Mouse (Mus musculus) hindbrain, embryonic 11.5 days (tissue): ENCODE data around the gene Arhgap10. TPM values are rescaled to one million over a fixed set of nuclear protein-coding genes. Genes with fewer than 3 reads are reported as not detected.

Source experiments
- ATAC-seq: fragments of 200-750 bp; cut with Nextera tagmentation; 2 replicates; pipeline ENCODE4 v1.8.0; 2017; ENCODE audit warnings: mild to moderate bottlenecking, moderate TSS enrichment, moderate library complexity; ENCODE audit not compliant: low FRiP score
- DNase-seq: peaks from one replicate; pipeline ENCODE4 v3.0.0-alpha.2; 2015; ENCODE audit warnings: low spot score
- H3K27ac ChIP-seq: fragments of 300-500 bp; sonication (generic); 2 replicates; pipeline ENCODE4 v1.5.1; 2014; ENCODE audit warnings: mild to moderate bottlenecking, low read depth, low read length
- H3K27me3 ChIP-seq: fragments of 300-500 bp; sonication (generic); 2 replicates; pipeline ENCODE4 v1.6.1; 2014; ENCODE audit warnings: mild to moderate bottlenecking, low read length, moderate library complexity, mixed read lengths; ENCODE audit not compliant: control insufficient read depth, insufficient read depth
- H3K36me3 ChIP-seq: fragments of 300-500 bp; sonication (generic); 2 replicates; pipeline ENCODE4 v1.6.1; 2014; ENCODE audit warnings: mild to moderate bottlenecking, low read length, moderate library complexity, mixed read lengths; ENCODE audit not compliant: control insufficient read depth, insufficient read depth
- H3K4me1 ChIP-seq: fragments of 300-500 bp; sonication (generic); replicated peaks from 2 replicates; pipeline ENCODE4 v1.6.1; 2014; ENCODE audit warnings: low read length, mixed read lengths; ENCODE audit not compliant: control insufficient read depth, insufficient read depth
- H3K4me2 ChIP-seq: fragments of 300-500 bp; sonication (generic); replicated peaks from 2 replicates; pipeline ENCODE4 v1.6.1; 2014; ENCODE audit warnings: mild to moderate bottlenecking, low read depth, low read length
- H3K4me3 ChIP-seq: fragments of 300-500 bp; sonication (generic); 2 replicates; pipeline ENCODE4 v1.5.1; 2014; ENCODE audit warnings: low read depth, low read length
- H3K9ac ChIP-seq: fragments of 300-500 bp; sonication (generic); 2 replicates; pipeline ENCODE4 v1.6.1; 2014; ENCODE audit warnings: low read depth, low read length
- H3K9me3 ChIP-seq: fragments of 300-500 bp; sonication (generic); 2 replicates; pipeline ENCODE4 v1.6.1; 2016; ENCODE audit warnings: low read length; ENCODE audit not compliant: control insufficient read depth
- WGBS: fragments of 180-500 bp; shearing (Covaris S2); extraction: QIAGEN DNeasy Blood & Tissue Kit; methylation state at CpG from one replicate; pipeline ENCODE4 v1.1.7; 2014; 5-methylcytosine and 5-hydroxymethylcytosine counted together
- polyA plus RNA-seq: library from polyadenylated mRNA; unstranded; fragments of >200 nt; fragmentation: Nextera tagmentation; extraction: Ambion mirVana; gene quantifications from 2 replicates; pipeline ENCODE4 v1.2.1, GENCODE M21; 2014

The Arhgap10 gene
- polyA plus RNA-seq, result 13.6 and 15.4 TPM in 2 replicates

- H3K9ac ChIP-seq, result peak within 1 kb of the TSS; percentile 52
- H3K36me3 ChIP-seq, result no peaks in the 10 kb centered on the region
- H3K27ac ChIP-seq, result no peak within 1 kb of the TSS
- WGBS, result under 1% methylated on average over 71 of the region's 95 CpGs
- H3K27me3 ChIP-seq, result no peaks in the 10 kb centered on the region; the same call in 1 of the 2 replicates
- ATAC-seq, result peak; percentile 95
- peak within 1 kb of the TSS; percentile 65 for H3K4me3 ChIP-seq
- H3K4me2 ChIP-seq, result peak within 1 kb of the TSS; percentile 88
- DNase-seq, result peak; percentile 83
- H3K4me1 ChIP-seq, result no peaks in the 10 kb centered on the region
- H3K9me3 ChIP-seq, result no peaks in the 10 kb centered on the region
These were observed at the start of gene Arhgap10 for GRCm38 (mm10) chr8:77517301-77518200. Gene Arhgap10 (minus strand): TSS chr8:77517953.

- H3K4me2 ChIP-seq, result no peak overlapping the region
- H3K27me3 ChIP-seq, result no peaks in the 10 kb centered on the region
- DNase-seq (no peak), ATAC-seq (no peak)
- 84% methylated on average over 3 of the region's 3 CpGs for WGBS
- no peak overlapping the region for H3K4me3 ChIP-seq
- H3K9me3 ChIP-seq, result no peaks in the 10 kb centered on the region
- peaks cover 4% of the 10 kb centered on the region; the same call in 1 of the 2 replicates for H3K36me3 ChIP-seq
- no peak overlapping the region for H3K9ac ChIP-seq
- H3K27ac ChIP-seq, result no peak overlapping the region
- no peaks in the 10 kb centered on the region for H3K4me1 ChIP-seq
These were observed 43.7 kb upstream of the Arhgap10 start for GRCm38 (mm10) chr8:77561441-77561840.

GRCm38 (mm10) chr8:77552491-77552890 lies 34.7 kb upstream of the Arhgap10 start:
- Histone ChIP-seq H3K4me2 (no peak overlapping the region), H3K9ac (no peak overlapping the region), H3K27me3 (no peaks in the 10 kb centered on the region), H3K27ac (no peak overlapping the region), H3K4me3 (no peak overlapping the region), H3K9me3 (no peaks in the 10 kb centered on the region), H3K36me3 (peaks cover 4% of the 10 kb centered on the region; the same call in 1 of the 2 replicates), H3K4me1 (no peaks in the 10 kb centered on the region)
- WGBS, result 93% methylated on average over 3 of the region's 3 CpGs
- no peak for ATAC-seq
- DNase-seq, result no peak

- ATAC-seq (peak; percentile 13; the same call in 1 of the 2 replicates), DNase-seq (peak; percentile 36)
- H3K36me3 ChIP-seq, result no peaks in the 10 kb centered on the region
- peak overlapping the region; percentile 83 for H3K4me3 ChIP-seq
- no peaks in the 10 kb centered on the region for H3K4me1 ChIP-seq
- H3K27ac ChIP-seq, result no peak overlapping the region
- no peaks in the 10 kb centered on the region for H3K9me3 ChIP-seq
- WGBS, result 28% methylated on average over 7 of the region's 7 CpGs
- peak overlapping the region; percentile 88 for H3K9ac ChIP-seq
- H3K27me3 ChIP-seq, result no peaks in the 10 kb centered on the region
- peak overlapping the region; percentile 59 for H3K4me2 ChIP-seq
These were observed 32.3 kb upstream of the Arhgap10 start for GRCm38 (mm10) chr8:77549881-77550580.

GRCm38 (mm10) chr8:77549121-77549706 lies 31.5 kb upstream of the Arhgap10 start, which contains the start of gene Prmt9:
Gene Prmt9 (plus strand): TSS chr8:77549397.
- H3K36me3 ChIP-seq, result no peaks in the 10 kb centered on the region
- WGBS, result 4% methylated on average over 41 of the region's 42 CpGs

GRCm38 (mm10) chr8:77545616-77546015 lies 27.9 kb upstream of the Arhgap10 start:
- Histone ChIP-seq H3K9me3 (no peaks in the 10 kb centered on the region), H3K4me2 (no peak overlapping the region), H3K27me3 (no peaks in the 10 kb centered on the region), H3K9ac (no peak overlapping the region), H3K27ac (no peak overlapping the region), H3K4me3 (no peak overlapping the region), H3K36me3 (no peaks in the 10 kb centered on the region), H3K4me1 (no peaks in the 10 kb centered on the region)
- 89% methylated on average over 4 of the region's 4 CpGs for WGBS
- no peak for ATAC-seq
- DNase-seq, result no peak

More at GRCm38 (mm10) chr8:77549121-77549706, 31.5 kb upstream of the Arhgap10 start, which contains the start of gene Prmt9:
- Histone ChIP-seq H3K4me3 (peak within 1 kb of the TSS; percentile 83), H3K9me3 (no peaks in the 10 kb centered on the region), H3K9ac (peak within 1 kb of the TSS; percentile 88), H3K27me3 (no peaks in the 10 kb centered on the region), H3K27ac (peak within 1 kb of the TSS; percentile 72), H3K4me1 (no peaks in the 10 kb centered on the region), H3K4me2 (peak within 1 kb of the TSS; percentile 59)
- DNase-seq, result peak; percentile 96
- ATAC-seq, result peak; percentile 97

- no peaks in the 10 kb centered on the region for H3K4me1 ChIP-seq
- H3K4me3 ChIP-seq, result no peak overlapping the region
- H3K9me3 ChIP-seq, result no peaks in the 10 kb centered on the region
- H3K4me2 ChIP-seq, result no peak overlapping the region
- no peak overlapping the region for H3K9ac ChIP-seq
- no peak for ATAC-seq
- H3K27me3 ChIP-seq, result no peaks in the 10 kb centered on the region
- DNase-seq, result no peak
- no peak overlapping the region for H3K27ac ChIP-seq
- whole genome bisulfite sequencing, result 80% methylated on average over 3 of the region's 3 CpGs
- no peaks in the 10 kb centered on the region for H3K36me3 ChIP-seq
These were observed 26.7 kb upstream of the Arhgap10 start for GRCm38 (mm10) chr8:77544428-77544827.

- H3K9ac ChIP-seq, result no peak overlapping the region
- 91% methylated on average over 6 of the region's 6 CpGs for WGBS
- no peaks in the 10 kb centered on the region for H3K4me1 ChIP-seq
- DNase-seq (no peak), ATAC-seq (no peak)
- no peaks in the 10 kb centered on the region for H3K36me3 ChIP-seq
- H3K4me3 ChIP-seq, result no peak overlapping the region
- H3K27me3 ChIP-seq, result no peaks in the 10 kb centered on the region
- H3K4me2 ChIP-seq, result no peak overlapping the region
- H3K9me3 ChIP-seq, result no peaks in the 10 kb centered on the region
- H3K27ac ChIP-seq, result no peak overlapping the region
These were observed 25.5 kb upstream of the Arhgap10 start for GRCm38 (mm10) chr8:77543152-77543777.
